Mouse (Mus musculus) liver, adult 2 months (tissue): ENCODE data around the gene Naaladl1.

Experiments used
- CTCF ChIP-seq: fragments of 200-500 bp; IDR thresholded peaks from 2 replicates; pipeline ENCODE4 v1.5.1; 2011; ENCODE audit warnings: low read depth, low read length, control low read depth
- POLR2A ChIP-seq: fragments of 200-500 bp; IDR thresholded peaks from 2 replicates; pipeline ENCODE4 v1.6.1; 2011; ENCODE audit warnings: low read length, control low read depth; ENCODE audit not compliant: insufficient read depth; ENCODE audit errors: extremely low read depth

DNA sequence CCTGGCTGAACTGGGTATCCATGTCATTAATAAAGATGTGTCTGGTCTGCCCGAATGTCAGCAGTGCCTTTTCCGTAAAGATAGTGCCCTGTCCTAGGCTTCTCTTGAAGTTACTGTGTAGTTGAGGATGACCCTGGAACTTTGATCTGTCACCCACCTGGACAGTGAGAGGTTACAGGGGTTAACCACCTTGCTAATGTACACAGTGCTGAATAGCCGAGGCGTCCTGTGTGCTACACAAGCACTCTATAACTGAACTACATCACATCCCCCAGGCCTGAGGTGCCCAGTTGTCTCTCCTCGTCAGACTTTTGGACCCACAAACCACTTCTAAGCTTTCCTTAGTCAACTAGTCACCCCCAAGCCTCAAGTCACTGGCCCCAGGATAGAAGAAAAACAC, 43.2 kb upstream of the Naaladl1 start:
- TF ChIP-seq POLR2A (no peak), CTCF (no peak)
